Mouse (Mus musculus) urinary bladder, postnatal 0 days (tissue): ENCODE data around the gene 3300002I08Rik. TPM values are rescaled to one million over a fixed set of nuclear protein-coding genes. Genes with fewer than 3 reads are reported as not detected.

Experiments used
- polyA plus RNA-seq: library from polyadenylated mRNA; unstranded; fragments of >200 nt; fragmentation: Nextera tagmentation; extraction: Ambion mirVana; gene quantifications from 2 replicates; pipeline ENCODE4 v1.2.1, GENCODE M21; 2015

Gene 3300002I08Rik
- 3.4 and 3.6 TPM in 2 replicates for polyA plus RNA-seq

GRCm38 (mm10) chr2:150362113-150362877, at the start of gene 3300002I08Rik:
TSS of gene 3300002I08Rik (minus strand) at chr2:150362765.

GRCm38 (mm10) chr2:150323402-150323801, 39.2 kb downstream of the 3300002I08Rik start, which contains the start of gene Gm10130:
TSS of gene Gm10130 (plus strand) at chr2:150323702.

Other genes starting within 250 kb of the 3300002I08Rik start
- 6.3 and 6.4 TPM in 2 replicates for gene Zfp120, start 226.1 kb downstream of the 3300002I08Rik start, polyA plus RNA-seq
- not detected in 2 replicates for gene Gm10770, start 183.1 kb downstream of the 3300002I08Rik start, polyA plus RNA-seq
- gene Gm14139, start 181.0 kb downstream of the 3300002I08Rik start, polyA plus RNA-seq: not detected in 2 replicates
- gene Zfp937, start 144.7 kb downstream of the 3300002I08Rik start, polyA plus RNA-seq: 3.9 and 4.0 TPM in 2 replicates
- gene Gm21994, start 107.2 kb downstream of the 3300002I08Rik start, polyA plus RNA-seq: 1.8 and 2.7 TPM in 2 replicates
- gene Gm14124, start 105.2 kb downstream of the 3300002I08Rik start, polyA plus RNA-seq: not detected in 2 replicates
- gene Gm10130, start 39.1 kb downstream of the 3300002I08Rik start, polyA plus RNA-seq: 1.6 and 2.4 TPM in 2 replicates
- gene Zfp442, start 88.7 kb upstream of the 3300002I08Rik start, polyA plus RNA-seq: 2.7 and 2.9 TPM in 2 replicates
- 0.06 and 0.08 TPM in 2 replicates for gene Zfp345, start 122.3 kb upstream of the 3300002I08Rik start, polyA plus RNA-seq
- gene Cst7, start 207.7 kb upstream of the 3300002I08Rik start, polyA plus RNA-seq: 0.25 and 0.27 TPM in 2 replicates
- gene Apmap, start 245.8 kb upstream of the 3300002I08Rik start, polyA plus RNA-seq: 28.1 TPM in 2 replicates